Mouse (Mus musculus) CD8-positive naive resting alpha-beta T cell, adult 2 months (primary cell): ENCODE results near the gene Nfkb1.

ENCODE experiments used
- DNase-seq, 2 experiments: peaks; one replicate each; pipeline ENCODE4 v3.0.0; 2022; ENCODE audit warnings: low read depth in 2 of 2, low spot score in 2 of 2

Gene Nfkb1

DNA sequence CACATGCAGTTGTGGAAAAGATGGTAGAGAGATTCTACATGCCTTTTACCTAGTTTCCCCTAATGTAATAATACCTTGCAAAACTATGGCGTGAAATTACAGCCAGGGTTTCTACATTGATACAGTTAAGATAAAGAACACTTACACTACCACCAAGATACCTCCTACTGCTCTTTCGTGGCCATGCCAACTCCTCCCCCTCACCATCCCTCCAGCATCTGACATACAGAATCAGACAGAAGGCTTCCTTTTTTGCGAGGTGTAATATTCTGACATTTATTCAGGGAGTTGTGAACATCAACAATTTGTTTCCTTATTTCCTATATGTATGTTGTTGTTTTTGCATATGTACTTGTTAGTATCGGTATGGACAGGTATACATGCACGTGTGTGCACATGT is 11.3 kb upstream of the Nfkb1 start:
- no peak for DNase-seq

- no peak for DNase-seq
Measured at GRCm38 (mm10) chr3:135699523-135700264, 8.3 kb upstream of the Nfkb1 start.

- no peak for DNase-seq
Measured at GRCm38 (mm10) chr3:135698466-135698975, 7.2 kb upstream of the Nfkb1 start.

DNA sequence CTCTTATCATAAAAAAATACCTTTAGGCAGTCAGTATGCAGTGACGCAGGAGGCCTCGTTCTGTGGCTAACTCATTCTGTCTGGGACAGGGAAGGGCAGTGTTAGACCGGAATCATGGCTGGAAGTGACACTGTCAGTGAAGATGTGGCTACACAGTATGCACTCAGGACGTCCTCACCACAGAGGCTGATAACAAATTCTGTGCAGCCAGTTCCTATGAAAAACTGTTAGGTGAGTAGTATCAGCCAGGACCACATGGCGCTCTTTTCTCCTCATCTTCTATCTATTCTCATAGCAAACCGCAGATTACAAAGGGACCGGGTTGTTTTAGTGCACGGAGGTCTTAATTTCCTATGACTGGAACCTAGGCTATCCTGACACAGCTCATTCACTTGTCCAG is 4.9 kb upstream of the Nfkb1 start:
- DNase-seq: no peak

GRCm38 (mm10) chr3:135692999-135693398 is 1.7 kb upstream of the Nfkb1 start:
- no peak for DNase-seq

DNA sequence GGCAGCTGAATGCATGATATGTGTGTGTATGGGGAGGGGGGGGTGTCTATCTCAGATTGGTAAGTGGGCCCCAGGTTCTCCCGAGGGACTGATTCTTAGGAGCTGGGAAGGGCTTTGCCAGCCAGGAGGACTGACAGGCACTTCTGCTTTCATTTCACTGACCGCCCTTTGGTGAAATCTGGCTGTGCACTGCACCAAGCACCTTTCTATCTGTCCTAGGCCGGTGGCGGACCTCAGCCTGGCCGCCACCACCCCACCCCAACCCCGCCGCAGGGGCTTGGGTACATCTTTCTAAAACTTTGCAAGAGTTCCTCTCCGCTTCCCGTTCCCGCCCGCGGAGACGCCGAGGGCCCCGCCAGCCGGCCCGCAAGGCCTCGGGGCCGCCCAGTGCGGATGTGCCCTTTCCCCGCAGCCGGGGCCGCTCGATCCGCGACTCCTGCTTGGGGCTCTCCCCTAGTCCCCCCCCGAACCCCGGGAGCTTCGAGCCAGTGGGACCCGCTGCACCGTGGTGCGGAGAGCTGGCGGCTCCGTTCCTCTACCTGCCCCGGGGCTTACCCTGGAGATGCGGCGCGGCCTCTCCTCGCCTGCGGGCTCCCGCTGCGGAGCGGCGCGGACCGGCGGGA is 668 bp downstream of the Nfkb1 start:
- peak; percentile 32 to 37 for DNase-seq

DNA sequence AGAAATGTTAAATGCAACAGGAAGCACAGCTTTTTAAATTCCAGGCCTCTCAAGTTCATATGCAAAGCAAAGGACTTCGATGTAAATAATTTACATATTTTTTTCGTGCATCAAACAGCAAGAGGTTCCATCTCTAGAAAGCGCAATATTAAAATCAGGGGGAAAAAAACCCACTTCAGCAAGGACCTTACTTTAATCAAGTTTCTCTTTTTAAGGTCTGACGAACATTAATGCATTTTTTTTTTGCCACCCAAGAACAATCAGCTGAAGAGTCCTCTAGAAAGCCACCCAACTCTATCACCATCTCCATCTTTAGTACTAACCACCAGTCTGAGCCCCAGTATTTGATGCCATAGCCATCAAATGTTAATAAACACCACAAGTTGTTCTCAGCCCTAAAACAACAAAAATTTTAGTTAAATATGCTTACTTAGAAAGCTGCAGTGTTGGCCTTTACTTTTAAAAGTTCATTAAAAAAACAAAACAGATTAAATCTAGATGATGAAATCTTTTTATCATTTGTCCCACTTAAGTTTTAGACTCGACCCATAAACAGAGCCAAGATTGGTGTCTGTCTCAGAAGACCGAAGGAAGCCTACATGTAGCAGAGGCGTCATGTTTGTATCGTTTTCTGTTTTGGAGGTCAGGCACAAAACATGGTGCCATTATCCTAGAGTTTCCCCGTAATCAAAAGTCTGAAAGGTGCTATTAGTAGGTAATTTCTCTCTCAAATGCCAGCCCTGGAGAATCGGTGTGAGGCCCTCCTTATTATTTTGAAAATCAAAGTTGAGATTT is 1.4 kb downstream of the Nfkb1 start:
- no peak for DNase-seq

DNA sequence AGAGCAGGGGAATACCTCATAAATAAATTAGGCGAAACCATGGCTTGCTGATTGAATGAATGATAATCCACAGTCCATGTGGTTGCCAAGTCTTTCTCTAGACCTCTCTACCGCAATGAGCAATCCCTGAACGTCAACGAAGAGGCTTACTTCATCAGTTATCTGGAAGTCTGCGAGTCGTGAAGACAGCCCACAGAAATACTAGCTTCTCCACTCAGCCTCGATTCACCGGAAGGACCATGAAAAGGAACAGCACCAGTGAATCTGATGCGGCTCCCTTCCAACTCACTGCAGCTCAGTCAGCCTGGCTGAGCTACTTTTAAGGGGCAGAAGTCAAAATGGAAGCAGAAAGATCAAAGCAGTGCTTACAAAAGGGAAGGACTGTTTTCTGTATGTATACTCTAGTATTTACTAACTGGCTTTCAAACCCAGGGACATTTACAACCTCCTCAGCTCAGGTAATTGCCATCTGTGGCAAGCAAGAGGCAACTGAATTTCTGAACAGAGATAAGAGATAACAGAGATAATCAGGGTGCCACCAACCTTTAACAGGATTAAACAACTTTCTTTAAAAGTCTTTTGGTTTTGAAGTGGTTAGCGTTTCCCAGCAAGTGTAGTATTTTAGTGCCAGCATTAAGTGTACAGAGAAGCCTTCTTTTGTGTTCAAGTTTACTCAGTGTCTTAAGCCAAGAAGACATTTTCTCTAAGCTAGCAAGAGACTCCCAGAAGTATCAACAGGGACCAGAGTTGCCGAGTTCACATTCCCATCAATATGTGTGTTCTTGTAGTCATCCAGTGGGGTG is 2.2 kb downstream of the Nfkb1 start:
- peak in 1 of 2 experiments; percentile 15 for DNase-seq

DNA sequence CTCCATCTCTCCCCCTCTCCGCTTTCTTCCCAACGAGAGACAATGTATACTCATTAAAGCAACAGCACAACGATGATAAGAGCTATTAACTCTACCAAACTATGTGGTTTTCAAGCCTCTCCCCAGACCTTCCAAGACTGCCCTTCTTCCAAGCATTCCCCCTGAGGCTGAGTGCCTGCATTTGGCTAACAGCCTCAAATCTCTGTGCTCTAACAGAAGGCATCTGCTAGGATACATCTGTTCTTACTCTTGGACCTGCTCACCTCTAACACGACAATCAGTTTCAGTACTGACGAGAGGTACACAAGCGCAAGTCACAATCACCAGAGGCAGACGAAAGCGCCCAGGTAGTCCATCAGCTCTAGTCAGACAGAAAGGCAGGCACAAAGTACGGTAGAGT is 3.4 kb downstream of the Nfkb1 start:
- DNase-seq: no peak

DNA sequence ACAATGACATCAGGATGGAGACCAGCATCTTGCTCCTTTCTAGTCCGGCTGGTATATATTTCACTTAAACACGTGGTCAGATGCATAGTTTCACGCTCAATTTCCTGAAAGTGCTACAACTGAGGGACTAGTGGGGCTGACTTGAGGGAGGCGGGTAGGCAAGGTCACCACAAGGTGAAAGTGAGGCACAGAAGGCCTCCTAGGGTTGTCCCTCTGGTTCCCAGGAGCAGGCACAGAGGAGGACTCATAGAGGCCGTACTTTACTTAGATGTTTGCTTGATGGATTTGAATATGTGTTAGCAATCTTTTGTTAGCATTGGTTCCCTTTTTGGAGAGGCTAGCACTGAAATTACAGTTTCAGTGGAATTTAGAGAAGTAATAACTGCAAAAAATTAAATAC is 4.9 kb downstream of the Nfkb1 start:
- no peak for DNase-seq

DNA sequence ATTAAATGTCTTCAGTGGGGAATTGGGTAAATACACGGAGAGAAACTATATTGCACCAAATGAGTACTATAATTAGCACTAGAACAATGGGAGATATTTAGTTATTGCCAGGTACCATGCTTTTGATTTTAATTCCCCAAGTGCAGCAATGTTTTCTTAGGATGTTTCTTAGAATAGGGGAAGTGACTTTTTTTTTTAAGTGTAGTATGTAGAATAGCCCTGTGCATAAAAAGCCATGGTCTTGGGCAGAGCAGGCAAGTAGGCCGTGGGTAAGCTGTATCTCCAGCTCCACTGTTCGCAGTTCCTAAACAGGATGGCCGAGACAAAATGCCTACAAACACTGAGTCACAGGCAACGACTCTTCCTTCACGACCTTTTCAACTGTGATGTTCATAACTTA is 8.1 kb downstream of the Nfkb1 start:
- DNase-seq: no peak

GRCm38 (mm10) chr3:135682240-135682639 is 9.1 kb downstream of the Nfkb1 start:
- DNase-seq: no peak

DNA sequence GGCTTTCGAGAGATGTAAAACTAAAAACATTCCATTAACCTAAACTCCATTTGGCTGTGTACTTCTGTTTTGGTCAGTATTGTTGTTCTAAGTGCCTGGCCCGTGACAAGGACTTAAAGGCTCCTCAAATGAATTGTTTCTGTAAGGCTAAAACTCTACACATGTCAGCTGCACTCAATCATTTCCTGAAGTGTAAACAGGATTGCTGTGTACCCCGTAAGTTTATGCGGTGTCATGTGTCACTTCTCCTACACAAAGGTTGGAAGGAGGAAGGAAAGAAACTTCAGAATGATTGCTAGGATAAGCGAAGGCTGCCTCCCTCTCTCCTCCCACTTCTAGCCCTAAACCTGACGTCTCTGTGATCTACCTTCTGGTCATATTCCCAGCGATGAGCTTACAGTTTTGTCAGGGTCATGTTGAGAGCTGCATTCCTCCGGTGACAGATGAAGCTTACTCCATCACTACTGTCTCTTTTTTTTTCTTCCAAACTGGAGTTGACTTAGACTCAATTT is 10.0 kb downstream of the Nfkb1 start:
- DNase-seq: no peak

DNA sequence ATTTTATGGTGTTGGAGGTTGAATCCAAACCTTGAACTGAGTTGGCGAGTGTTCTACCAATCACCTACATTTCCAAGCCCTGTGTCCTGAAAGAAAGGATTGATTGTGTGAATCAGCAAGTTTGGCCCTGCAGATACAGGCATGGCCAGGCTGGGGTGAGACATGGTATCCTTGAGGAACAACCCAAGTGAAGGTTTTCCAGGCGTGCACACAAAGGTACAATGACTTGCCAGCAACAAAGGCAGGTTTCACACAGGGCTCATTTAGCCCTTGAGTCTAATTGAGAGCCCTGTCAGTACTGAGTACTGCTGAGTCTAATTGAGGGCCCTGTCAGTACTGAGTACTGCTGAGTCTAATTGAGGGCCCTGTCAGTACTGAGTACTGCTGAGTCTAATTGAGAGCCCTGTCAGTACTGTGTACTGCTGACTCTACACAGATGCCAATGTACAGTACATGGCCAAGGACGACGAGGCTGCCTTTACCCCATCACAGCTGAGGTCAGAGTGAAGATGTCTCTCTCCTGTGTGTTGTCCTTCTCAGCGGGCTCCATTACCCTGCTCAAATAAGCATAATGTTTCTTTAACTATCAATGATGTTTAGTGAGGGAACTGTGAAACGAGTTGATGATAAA is 11.0 kb downstream of the Nfkb1 start:
- no peak for DNase-seq

DNA sequence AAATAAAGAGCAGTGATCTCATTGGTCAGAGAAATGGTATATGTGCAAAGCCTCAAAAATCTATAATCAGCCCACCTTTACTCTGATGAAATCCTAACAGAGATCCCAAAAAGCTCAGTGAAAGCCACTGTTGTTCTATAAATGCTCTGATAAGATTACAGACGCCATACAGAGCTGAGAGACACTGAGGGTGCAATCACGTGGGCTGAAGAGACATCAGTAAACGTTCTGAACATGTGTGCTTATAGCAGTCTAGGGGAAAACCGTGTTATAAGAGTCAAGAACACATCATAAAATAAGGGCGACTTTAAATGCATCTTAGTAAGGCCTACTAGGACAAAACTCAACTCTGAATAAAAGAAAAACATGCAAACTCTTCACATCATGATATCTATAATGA is 14.3 kb downstream of the Nfkb1 start:
- no peak for DNase-seq

GRCm38 (mm10) chr3:135676364-135676763 is 15.0 kb downstream of the Nfkb1 start:
- DNase-seq: no peak

- DNase-seq: no peak
Measured at GRCm38 (mm10) chr3:135675480-135675879, 15.9 kb downstream of the Nfkb1 start.

DNA sequence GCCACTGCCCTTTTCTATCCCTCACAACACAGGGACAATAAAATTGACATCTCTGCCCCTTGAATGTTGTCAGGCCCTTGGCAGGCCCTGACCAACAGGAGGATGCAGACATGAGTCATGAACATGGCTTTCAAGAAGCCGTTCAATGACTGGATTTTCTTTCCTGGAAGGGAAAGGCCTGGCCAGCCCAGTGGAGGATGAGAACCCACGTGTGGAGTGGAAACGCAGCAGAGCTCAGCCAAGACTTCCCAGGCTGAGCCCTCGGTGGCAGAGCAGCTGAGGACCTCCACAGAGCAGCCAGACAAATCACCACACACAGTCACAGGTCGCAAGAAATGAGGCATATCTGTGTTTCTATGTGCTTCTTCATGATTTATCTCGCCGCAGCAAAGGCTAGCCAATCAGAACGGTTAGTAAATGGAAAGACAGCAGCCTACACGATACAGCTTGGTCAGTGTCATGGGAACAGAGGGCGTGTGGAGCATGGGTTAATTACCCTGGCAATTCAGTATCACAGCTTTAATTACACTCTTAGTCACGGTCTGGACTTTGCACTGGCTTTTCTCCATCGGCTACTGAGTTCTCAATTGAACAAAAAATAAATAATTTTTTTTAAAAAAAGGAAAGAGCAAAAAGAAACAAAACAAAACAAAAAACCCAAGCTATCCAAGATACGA is 16.5 kb downstream of the Nfkb1 start:
- DNase-seq: no peak

GRCm38 (mm10) chr3:135673695-135674094 is 17.7 kb downstream of the Nfkb1 start:
- DNase-seq: no peak

DNA sequence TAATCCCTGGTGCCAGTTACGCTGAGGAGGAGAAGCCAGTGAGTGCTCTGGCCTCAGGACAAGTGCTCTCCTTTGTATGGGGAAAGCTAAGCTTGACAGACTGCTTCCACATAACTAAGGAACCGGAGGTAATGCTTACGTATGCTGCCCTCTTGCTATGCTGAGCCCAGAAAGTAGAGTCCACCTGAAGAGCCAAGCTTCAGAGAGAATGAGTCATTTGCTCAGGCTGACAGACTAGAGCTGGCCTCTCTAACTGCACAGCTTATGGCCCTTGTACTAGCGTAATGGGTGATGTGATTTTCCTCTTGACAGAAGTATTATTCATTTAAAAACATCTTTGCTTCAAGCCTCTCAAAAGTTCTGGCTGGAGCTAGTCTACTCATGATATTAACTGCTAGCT is 18.3 kb downstream of the Nfkb1 start:
- no peak for DNase-seq
